Mouse (Mus musculus): ENCODE results near the gene Arhgap15. TPM values are rescaled to one million over a fixed set of nuclear protein-coding genes. Genes with fewer than 3 reads are reported as not detected.

The Arhgap15 gene
- polyA plus RNA-seq, 1 experiment from 2014 or later = 1.4 TPM

DNA sequence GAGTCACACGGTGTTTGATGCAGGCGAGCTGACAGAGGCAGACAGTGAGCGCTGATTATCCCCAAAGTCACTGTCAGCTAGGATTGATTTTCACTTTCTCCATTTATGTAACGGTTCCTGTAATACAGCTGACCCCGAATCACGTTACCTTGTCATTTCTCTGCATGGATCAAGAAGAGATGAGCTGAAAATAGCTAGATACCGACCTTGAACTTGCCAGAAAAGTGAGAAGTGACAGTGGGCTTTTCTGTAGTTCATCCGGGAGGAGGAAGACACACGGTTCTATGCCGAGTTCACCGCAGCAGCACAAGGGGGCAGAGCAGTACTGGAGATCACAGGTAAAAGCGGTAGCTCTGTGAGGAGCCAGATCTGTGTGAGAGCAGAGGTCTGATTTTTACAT lies 38.5 kb downstream of the Arhgap15 start:
- H3K27ac ChIP-seq = no peak overlapping the region
- 0 out of 2 replicates have a peak, but pooled peaks cover 3% of the 10 kb centered on the region for H3K27me3 ChIP-seq
- no peaks in the 10 kb centered on the region for H3K36me3 ChIP-seq
- H3K4me3 ChIP-seq = no peak overlapping the region
- 0 out of 2 replicates have a peak, but pooled peaks cover 5% of the 10 kb centered on the region for H3K4me1 ChIP-seq
- H3K9me3 ChIP-seq (replicated peaks) = no peaks in the 10 kb centered on the region
- no peak overlapping the region for H3K9ac ChIP-seq
- 48% methylated on average over 12 of the region's 12 CpGs for WGBS
- H3K4me2 ChIP-seq (replicated peaks) = no peak overlapping the region
- ATAC-seq (ENCODE audit: low FRiP score) = peak; percentile 72

DNA sequence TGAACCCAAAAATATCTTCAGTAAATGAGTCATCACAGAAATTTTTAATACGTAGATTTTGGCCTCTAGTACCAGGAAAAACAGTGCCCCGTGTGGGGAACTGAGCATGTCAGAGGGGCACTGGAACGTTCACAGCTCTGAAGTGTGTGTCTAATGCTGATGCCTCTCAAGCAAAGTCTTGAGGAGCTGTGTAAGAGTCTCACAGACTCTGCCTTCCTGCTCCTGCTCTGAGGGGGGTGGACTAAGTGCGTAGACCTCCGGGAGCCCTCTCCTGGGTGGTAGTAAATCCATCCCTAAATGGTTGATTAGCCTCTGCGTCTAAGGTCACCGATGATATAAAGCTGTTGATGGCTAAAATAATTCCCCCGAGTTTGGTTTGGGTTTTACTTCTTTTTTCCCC lies 39.9 kb downstream of the Arhgap15 start:
- ATAC-seq (ENCODE audit: low FRiP score) = 0 out of 2 replicates have a peak, but pooled peaks have one; percentile 30
- no peaks in the 10 kb centered on the region for H3K36me3 ChIP-seq
- H3K4me2 ChIP-seq (replicated peaks) = no peak overlapping the region
- H3K9me3 ChIP-seq (replicated peaks) = no peaks in the 10 kb centered on the region
- H3K27ac ChIP-seq = no peak overlapping the region
- no peak overlapping the region for H3K9ac ChIP-seq
- H3K4me3 ChIP-seq = no peak overlapping the region
- H3K27me3 ChIP-seq = 0 out of 2 replicates have a peak, but pooled peaks cover 3% of the 10 kb centered on the region
- 56% methylated on average over 8 of the region's 8 CpGs for WGBS
- 0 out of 2 replicates have a peak, but pooled peaks cover 5% of the 10 kb centered on the region for H3K4me1 ChIP-seq

DNA sequence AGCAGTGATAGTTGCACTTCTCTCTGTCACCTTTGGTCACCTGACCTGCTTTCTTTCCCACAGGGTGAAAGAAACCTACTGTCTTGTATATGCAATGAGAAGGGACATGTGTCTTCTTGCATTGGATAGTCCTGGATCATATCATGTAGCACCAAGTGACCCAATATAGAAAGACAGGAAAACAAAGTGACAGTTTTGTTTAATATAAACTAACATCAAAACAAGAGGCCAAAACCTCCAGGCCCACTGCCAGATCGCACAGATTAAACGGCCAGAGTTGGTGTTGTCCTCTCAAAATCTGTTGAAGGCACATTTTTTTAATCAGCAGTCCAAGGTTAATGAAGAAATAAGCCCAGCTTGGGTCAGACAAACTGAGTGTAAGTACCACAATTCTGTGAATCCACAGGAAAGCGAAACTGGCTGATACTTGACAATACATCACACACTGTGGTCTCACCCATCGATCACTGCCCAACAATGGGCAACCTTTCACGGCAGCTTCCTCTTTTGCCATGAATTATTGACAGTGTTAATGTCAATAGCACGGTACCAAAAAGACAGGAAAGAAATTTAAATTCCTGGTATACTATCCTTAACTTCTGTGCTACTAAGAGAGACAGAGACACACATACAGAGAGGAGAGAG lies 41.5 kb downstream of the Arhgap15 start:
- Histone ChIP-seq H3K27ac (no peak overlapping the region), H3K4me2 (replicated peaks) (no peak overlapping the region), H3K27me3 (0 out of 2 replicates have a peak, but pooled peaks cover 3% of the 10 kb centered on the region), H3K9me3 (replicated peaks) (no peaks in the 10 kb centered on the region), H3K4me1 (0 out of 2 replicates have a peak, but pooled peaks cover 5% of the 10 kb centered on the region), H3K36me3 (no peaks in the 10 kb centered on the region), H3K9ac (no peak overlapping the region), H3K4me3 (no peak overlapping the region)
- ATAC-seq (ENCODE audit: low FRiP score) = no peak
- WGBS = 54% methylated on average over 6 of the region's 6 CpGs

DNA sequence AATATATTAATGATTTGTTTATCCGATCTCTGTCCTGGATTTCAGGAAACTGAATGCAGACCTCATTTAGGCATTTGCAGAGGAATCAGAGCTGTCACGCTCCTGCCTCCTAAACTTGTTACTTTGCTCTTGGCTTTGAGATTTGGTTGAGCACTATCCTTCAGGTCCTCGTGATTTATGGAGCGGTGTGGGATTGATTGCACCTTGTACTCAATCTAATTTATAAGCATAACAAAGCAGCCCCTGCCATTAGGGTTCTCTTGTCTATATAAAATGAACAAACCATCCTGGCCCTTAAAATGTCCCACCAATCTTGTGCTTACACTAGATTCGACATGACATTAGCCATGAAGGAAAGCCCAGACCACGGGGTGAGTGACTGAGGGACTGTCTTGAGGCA lies 43.0 kb downstream of the Arhgap15 start:
- H3K4me3 ChIP-seq = no peak overlapping the region
- 0 out of 2 replicates have a peak, but pooled peaks cover 2% of the 10 kb centered on the region for H3K4me1 ChIP-seq
- H3K4me2 ChIP-seq (replicated peaks) = no peak overlapping the region
- H3K27ac ChIP-seq = no peak overlapping the region
- no peak overlapping the region for H3K9ac ChIP-seq
- H3K9me3 ChIP-seq (replicated peaks) = no peaks in the 10 kb centered on the region
- no peaks in the 10 kb centered on the region for H3K36me3 ChIP-seq
- ATAC-seq (ENCODE audit: low FRiP score) = no peak
- 0 out of 2 replicates have a peak, but pooled peaks cover 3% of the 10 kb centered on the region for H3K27me3 ChIP-seq
- WGBS = 74% methylated on average over 6 of the region's 6 CpGs

DNA sequence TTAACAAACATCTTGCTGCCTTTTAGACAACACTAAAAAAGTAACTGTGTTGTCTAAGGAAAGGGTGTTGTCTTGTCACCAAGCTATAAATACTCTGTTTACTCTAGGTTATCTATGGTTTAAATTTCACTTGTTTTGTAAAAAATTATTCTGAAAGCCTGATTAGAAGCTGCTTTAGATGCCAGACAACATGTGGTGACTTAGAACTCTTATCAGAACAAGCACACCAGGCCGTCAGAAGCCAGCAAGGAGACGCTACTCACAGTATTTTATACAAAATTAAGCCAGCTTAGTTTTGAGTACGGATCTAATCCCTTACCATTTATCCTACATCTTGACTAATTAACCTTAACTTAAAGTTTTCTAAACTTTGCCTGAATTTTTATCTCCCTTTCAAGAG lies 44.5 kb downstream of the Arhgap15 start:
- Histone ChIP-seq H3K9ac (no peak overlapping the region), H3K4me2 (replicated peaks) (no peak overlapping the region), H3K27me3 (0 out of 2 replicates have a peak, but pooled peaks cover 3% of the 10 kb centered on the region), H3K9me3 (replicated peaks) (no peaks in the 10 kb centered on the region), H3K4me3 (no peak overlapping the region), H3K36me3 (no peaks in the 10 kb centered on the region), H3K4me1 (no peaks in the 10 kb centered on the region), H3K27ac (no peak overlapping the region)
- ATAC-seq (ENCODE audit: low FRiP score) = no peak
- 86% methylated on average over 3 of the region's 3 CpGs for WGBS

DNA sequence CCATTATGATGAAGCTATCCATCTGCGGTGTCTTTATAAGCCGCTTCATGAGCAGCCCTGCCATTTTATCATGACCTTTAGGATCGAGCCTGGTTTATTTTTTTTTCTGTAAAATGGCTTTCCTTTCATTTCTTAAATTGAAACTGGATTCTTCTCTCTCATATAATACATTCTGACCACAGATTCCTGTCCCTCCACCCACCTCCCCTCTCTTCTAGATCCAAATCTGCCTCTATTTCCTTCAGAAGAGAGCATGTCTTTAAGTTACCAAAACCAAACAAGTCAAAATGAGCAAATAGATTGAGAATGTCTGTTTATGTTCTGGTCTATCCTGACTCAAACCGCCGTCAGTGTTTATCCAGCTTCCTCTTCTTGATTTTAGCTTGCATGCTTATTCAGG lies 46.1 kb downstream of the Arhgap15 start:
- no peak overlapping the region for H3K27ac ChIP-seq
- H3K36me3 ChIP-seq = no peaks in the 10 kb centered on the region
- H3K9me3 ChIP-seq (replicated peaks) = no peaks in the 10 kb centered on the region
- 92% methylated on average over 5 of the region's 5 CpGs for WGBS
- H3K4me1 ChIP-seq = no peaks in the 10 kb centered on the region
- no peak overlapping the region for H3K4me3 ChIP-seq
- ATAC-seq (ENCODE audit: low FRiP score) = no peak
- no peaks in the 10 kb centered on the region for H3K27me3 ChIP-seq
- no peak overlapping the region for H3K9ac ChIP-seq
- no peak overlapping the region for H3K4me2 ChIP-seq (replicated peaks)

DNA sequence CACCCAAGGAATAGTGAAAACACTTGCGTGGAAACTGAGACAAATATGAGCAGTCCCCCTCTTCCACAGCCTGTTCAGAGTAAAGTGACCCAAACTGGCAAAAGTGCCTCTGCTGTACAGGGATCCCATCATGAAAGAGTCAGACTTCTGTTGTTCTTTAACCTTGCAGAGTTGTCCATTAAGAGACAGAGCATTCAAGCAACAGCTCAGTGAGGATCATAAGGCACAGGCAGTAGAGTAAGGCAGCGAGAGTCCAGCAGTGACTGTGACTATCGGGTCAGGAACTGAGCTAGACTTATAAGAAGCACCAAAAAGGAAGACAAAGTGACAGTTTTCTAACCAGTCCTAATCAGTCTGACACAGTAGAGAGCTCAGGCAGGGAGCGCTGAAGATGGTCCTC lies 47.8 kb downstream of the Arhgap15 start:
- no peak for ATAC-seq (ENCODE audit: low FRiP score)
- H3K27me3 ChIP-seq = no peaks in the 10 kb centered on the region
- no peaks in the 10 kb centered on the region for H3K9me3 ChIP-seq (replicated peaks)
- WGBS = 96% methylated on average over 4 of the region's 4 CpGs
- H3K9ac ChIP-seq = no peak overlapping the region
- no peaks in the 10 kb centered on the region for H3K4me1 ChIP-seq
- H3K4me3 ChIP-seq = no peak overlapping the region
- no peaks in the 10 kb centered on the region for H3K36me3 ChIP-seq
- no peak overlapping the region for H3K4me2 ChIP-seq (replicated peaks)
- H3K27ac ChIP-seq = no peak overlapping the region

DNA sequence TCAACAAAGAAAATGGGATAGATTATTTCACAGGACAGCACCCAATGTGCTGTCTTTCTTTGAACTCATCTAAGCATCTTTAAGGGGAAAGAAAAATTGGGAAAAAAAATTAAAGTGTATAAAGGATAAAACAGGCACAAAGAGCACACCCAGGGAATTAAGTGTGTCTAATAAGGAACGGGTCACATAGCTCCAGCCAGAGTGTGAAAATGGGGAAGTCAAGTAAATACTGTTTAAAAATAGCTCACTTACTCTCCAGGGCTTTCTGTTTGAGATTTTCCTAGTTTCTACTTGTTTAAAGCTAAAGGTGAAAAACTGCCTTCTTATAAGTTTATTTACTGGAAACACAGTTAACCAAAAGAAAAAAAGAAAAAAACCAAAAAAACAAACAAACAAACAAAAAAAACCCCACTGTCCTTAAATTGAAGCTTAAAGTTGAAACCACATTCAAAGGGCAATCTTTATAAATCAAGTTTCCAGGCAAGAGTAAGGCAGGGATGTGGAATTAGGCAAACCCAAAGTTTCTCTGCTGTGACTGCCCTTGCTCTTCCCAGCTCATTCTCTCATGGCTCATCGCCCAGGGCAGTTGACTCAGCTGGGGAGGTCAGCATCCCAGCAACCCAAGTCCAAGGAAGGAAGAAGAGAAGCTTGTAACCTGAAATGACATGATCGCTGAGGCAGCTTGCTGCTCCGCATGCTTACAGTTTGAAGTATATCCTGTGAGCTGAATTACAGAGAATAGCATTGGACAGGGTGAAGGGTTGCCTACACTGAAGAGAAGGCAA lies 57.5 kb downstream of the Arhgap15 start:
- ATAC-seq (ENCODE audit: low FRiP score) = no peak
- Histone ChIP-seq H3K36me3 (no peaks in the 10 kb centered on the region), H3K4me1 (no peaks in the 10 kb centered on the region), H3K27me3 (no peaks in the 10 kb centered on the region), H3K9me3 (replicated peaks) (no peaks in the 10 kb centered on the region), H3K4me3 (no peak overlapping the region), H3K9ac (no peak overlapping the region), H3K4me2 (replicated peaks) (no peak overlapping the region), H3K27ac (no peak overlapping the region)
- WGBS = 76% methylated on average over 4 of the region's 4 CpGs

DNA sequence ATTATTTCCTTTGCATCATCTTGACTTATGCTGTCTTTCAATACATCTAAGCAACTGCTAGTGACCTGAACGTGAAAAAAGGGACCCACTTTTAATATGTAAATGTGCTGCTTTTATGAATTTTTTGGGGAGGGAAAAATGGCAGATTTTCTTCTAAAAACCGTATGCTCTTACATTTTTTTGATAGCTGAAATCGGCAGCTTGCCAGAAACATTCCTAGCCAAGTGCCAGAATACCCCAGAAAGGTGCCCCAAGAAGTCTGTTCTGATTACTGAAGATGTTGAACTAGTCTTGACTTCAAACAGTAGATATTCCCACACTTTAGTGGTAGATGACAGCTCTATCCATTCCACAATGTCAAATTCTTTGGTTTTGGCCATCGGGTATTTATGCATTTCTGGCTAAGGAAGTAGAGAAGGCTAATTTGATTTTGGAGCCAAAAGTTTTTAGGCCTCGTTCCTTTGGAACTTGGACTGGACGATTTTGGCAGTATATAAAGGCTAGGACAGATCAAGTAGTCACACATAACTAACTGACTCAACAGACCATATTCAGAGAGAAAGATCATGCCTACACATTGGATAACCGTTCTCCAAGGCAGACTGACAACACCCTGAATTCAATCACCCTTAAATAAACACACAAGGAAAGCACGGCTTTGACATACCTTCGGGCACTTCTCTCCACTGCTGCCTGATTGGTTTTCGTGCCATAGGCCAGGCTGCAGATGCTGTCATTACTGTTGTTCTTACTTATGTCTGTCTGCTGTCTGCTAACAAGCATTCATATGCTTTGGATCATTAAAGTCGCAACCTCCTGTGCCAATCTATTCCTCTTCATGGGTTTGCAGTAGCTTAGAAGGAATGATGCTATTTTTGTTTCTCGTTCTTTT lies 67.5 kb downstream of the Arhgap15 start:
- 86% methylated on average over 12 of the region's 12 CpGs for WGBS
- no peak overlapping the region for H3K9ac ChIP-seq

DNA sequence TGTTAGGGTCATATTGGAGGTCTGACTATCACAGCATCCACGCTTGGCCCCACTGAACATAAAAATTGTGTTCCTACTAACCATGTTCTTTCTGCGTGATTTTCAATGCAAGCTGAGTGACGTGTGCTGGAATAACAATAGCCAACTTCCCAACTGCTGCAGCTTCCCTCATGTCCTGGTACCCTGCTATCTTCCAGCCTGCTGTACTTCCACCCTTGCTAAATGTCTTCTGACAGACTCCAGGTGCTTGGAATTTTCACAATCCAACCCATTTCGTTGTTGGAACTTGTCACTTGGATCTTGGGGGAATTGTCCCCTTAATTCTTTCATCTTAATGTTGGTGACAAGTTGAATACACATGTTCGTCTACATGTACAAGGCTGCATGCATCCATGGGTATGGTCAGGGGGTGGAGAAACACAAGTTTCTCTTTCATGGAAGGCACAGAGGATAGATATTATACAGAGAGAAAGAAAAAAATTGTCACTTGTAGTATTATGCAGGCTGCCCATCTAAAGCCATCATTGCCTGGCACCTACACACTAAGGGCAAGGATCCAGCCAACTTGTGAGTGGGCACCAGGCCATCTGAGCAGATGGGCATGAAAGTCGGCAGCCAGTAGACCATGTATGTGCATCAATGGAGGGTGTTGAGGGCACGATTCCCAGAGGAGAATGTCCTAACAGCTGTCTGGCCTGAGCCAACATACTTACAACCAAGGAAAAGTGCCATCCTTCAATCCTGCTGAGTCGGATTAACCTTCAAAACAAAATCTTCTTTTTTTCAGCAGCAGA lies 68.4 kb downstream of the Arhgap15 start:
- no peak overlapping the region for H3K4me3 ChIP-seq
- H3K27ac ChIP-seq = no peak overlapping the region
- no peaks in the 10 kb centered on the region for H3K9me3 ChIP-seq (replicated peaks)
- H3K27me3 ChIP-seq = no peaks in the 10 kb centered on the region
- no peaks in the 10 kb centered on the region for H3K4me1 ChIP-seq
- no peak for ATAC-seq (ENCODE audit: low FRiP score)
- no peak overlapping the region for H3K9ac ChIP-seq
- H3K4me2 ChIP-seq (replicated peaks) = no peak overlapping the region
- H3K36me3 ChIP-seq = no peaks in the 10 kb centered on the region
- 86% methylated on average over 8 of the region's 8 CpGs for WGBS

More for the DNA sequence above, 67.5 kb downstream of the Arhgap15 start:
- no peak overlapping the region for H3K4me2 ChIP-seq (replicated peaks)
- H3K27me3 ChIP-seq = no peaks in the 10 kb centered on the region
- H3K4me3 ChIP-seq = no peak overlapping the region
- no peak overlapping the region for H3K27ac ChIP-seq
- no peak for ATAC-seq (ENCODE audit: low FRiP score)
- H3K9me3 ChIP-seq (replicated peaks) = no peaks in the 10 kb centered on the region
- no peaks in the 10 kb centered on the region for H3K4me1 ChIP-seq
- H3K36me3 ChIP-seq = no peaks in the 10 kb centered on the region

DNA sequence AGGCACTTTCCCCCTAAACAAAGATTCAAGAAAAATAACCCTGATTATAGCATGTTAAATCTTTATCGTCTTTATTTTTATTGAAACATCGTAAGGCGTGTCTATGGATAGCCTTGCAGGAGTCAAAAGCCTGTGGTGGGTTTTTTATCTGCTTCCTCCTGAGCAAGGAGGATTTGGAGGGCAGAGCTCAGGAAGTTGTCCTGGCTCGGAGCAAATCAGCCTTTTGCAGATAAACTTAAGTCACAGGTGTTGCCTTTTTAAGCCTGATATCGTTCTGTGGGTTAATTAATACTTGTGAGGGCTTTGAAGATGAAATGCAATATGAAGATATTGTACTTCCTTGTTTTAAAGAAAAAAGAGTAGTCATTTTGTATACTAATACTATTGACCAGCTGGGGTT lies 87.3 kb downstream of the Arhgap15 start:
- 87% methylated on average over 5 of the region's 5 CpGs for WGBS
- H3K9ac ChIP-seq = no peak overlapping the region
- no peak for ATAC-seq (ENCODE audit: low FRiP score)

More for the DNA sequence above, 87.3 kb downstream of the Arhgap15 start:
- Histone ChIP-seq H3K4me2 (replicated peaks) (no peak overlapping the region), H3K4me1 (no peaks in the 10 kb centered on the region), H3K27me3 (no peaks in the 10 kb centered on the region), H3K4me3 (no peak overlapping the region), H3K9me3 (replicated peaks) (no peaks in the 10 kb centered on the region), H3K36me3 (no peaks in the 10 kb centered on the region), H3K27ac (no peak overlapping the region)
